ENCODE assay signal across 12 mouse cellular contexts in genomic region chr10:96035951-96036350, GRCm38 (mm10).
"Had no signal": no experiment of that assay in that cellular context is flagged by ENCODE, and none has a peak within 500 bp of the region (broad histone marks: within the 10 kb centered on the region; RNA-seq: fewer than 3 reads in every experiment).

No protein-coding gene starts in this region.

- H3K9me3 ChIP-seq: limb, embryonic 12.5 days; liver, embryonic 13.5 days; lung, embryonic 15.5 days; midbrain, embryonic 12.5 days; neural tube, embryonic 15.5 days had no signal

- ATAC-seq: liver, postnatal 0 days had no signal

- H3K4me1 ChIP-seq: limb, embryonic 12.5 days; liver, embryonic 13.5 days; lung, embryonic 15.5 days; midbrain, embryonic 12.5 days; neural tube, embryonic 15.5 days had no signal

- H3K4me3 ChIP-seq: layer of hippocampus, adult 2 months; limb, embryonic 12.5 days; liver, embryonic 13.5 days; lung, embryonic 15.5 days; midbrain, embryonic 12.5 days; myocyte; neural tube, embryonic 15.5 days had no signal

- H3K9ac ChIP-seq: limb, embryonic 12.5 days; liver, embryonic 13.5 days; liver, postnatal 0 days; lung, embryonic 15.5 days; midbrain, embryonic 12.5 days; neural tube, embryonic 15.5 days had no signal

- H3K27ac ChIP-seq: layer of hippocampus, adult 2 months; limb, embryonic 12.5 days; liver, embryonic 13.5 days; lung, embryonic 15.5 days; midbrain, embryonic 12.5 days; neural tube, embryonic 15.5 days; stomach, postnatal 0 days had no signal

- H3K27me3 ChIP-seq: limb, embryonic 12.5 days; liver, embryonic 13.5 days; lung, embryonic 15.5 days; midbrain, embryonic 12.5 days; neural tube, embryonic 15.5 days had no signal

- H3K4me2 ChIP-seq: limb, embryonic 12.5 days; liver, embryonic 13.5 days; lung, embryonic 15.5 days; midbrain, embryonic 12.5 days; neural tube, embryonic 15.5 days had no signal

- DNase-seq: kidney, postnatal 10 days; kidney, postnatal 4 days; liver; liver, embryonic 13.5 days; liver, postnatal 0 days had no signal
